8 mouse cellular contexts compared by ENCODE assay signal in the genomic region with DNA sequence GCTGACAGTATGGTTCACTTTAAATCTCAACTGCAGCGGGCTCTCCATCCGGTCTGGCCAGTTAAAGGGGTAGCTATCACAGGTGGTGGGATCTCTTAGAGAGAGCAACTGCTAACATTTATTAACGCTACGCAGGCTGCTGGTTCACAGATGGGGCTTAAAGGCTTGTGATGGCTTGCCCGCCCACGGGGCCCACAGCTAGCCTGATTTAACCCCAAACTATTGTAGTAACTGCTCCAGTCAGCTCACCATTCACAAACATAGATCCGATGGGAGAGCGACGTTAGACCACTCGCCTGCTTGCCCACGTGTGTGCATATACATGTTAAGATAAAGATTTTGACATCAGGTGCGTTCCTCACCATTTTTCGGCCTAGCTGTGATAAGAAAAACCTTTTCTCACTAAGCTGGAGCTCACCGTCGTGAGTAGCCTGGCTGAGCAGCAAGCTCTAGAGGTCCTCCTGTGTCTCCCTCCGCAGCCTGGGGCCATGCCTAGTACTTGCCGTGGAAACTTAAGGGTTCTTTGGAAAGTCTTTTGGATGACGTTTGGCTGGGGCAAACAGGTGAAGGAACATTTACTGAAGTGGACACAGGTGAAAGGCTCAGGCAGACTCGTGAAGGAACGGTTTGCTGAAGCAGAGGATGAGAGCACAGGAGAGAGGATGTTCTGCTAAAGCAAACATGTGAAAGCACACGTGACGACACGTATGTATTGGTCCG. TPM values are rescaled to one million over a fixed set of nuclear protein-coding genes. Genes with fewer than 3 reads are reported as not detected.
DNase-seq lines count a peak whose midpoint lies in the region; ATAC-seq and TF ChIP-seq lines count a peak whose summit lies in the region.

No protein-coding gene starts in this region.

- H3K27me3 ChIP-seq in heart, adult 2 months (ENCODE audit: control insufficient read depth, insufficient read depth, low read length), result no peaks in the 10 kb centered on the region
- H3K27me3 ChIP-seq in E14TG2a.4 (ENCODE audit: insufficient read depth, low read length), result no peaks in the 10 kb centered on the region
- H3K27me3 ChIP-seq in embryonic facial prominence, embryonic 15.5 days, result no peaks in the 10 kb centered on the region
- no peaks in the 10 kb centered on the region for H3K27me3 ChIP-seq in liver, embryonic 14.5 days (ENCODE audit: control insufficient read depth, insufficient read depth, low read length)

- H3K79me2 ChIP-seq in heart, adult 2 months (replicated peaks; ENCODE audit: control insufficient read depth, insufficient read depth, low read length), result peaks cover 5% of the 10 kb centered on the region

- peaks cover 8% of the 10 kb centered on the region for H3K36me3 ChIP-seq in heart, adult 2 months (ENCODE audit: control insufficient read depth, insufficient read depth, low read length)
- H3K36me3 ChIP-seq in E14TG2a.4 (ENCODE audit: insufficient read depth, low read length), result peaks cover 12% of the 10 kb centered on the region; the same call in 1 of the 2 replicates
- H3K36me3 ChIP-seq in embryonic facial prominence, embryonic 15.5 days, result no peaks in the 10 kb centered on the region
- H3K36me3 ChIP-seq in liver, embryonic 14.5 days (replicated peaks; ENCODE audit: control insufficient read depth, insufficient read depth, low read depth), result no peaks in the 10 kb centered on the region

- TF ChIP-seq EP300 in heart, adult 2 months (IDR thresholded peaks at IDR 0.05; ENCODE audit: insufficient read depth, low read depth, low read length), result no peak
- no peak for TF ChIP-seq EP300 in liver, embryonic 14.5 days (IDR thresholded peaks at IDR 0.05; ENCODE audit: low read depth)

- no peaks in the 10 kb centered on the region for H3K9me3 ChIP-seq in E14TG2a.4 (ENCODE audit: low read length)
- H3K9me3 ChIP-seq in embryonic facial prominence, embryonic 15.5 days (replicated peaks), result no peaks in the 10 kb centered on the region
- H3K9me3 ChIP-seq in liver, embryonic 14.5 days (ENCODE audit: control insufficient read depth, low read length), result no peaks in the 10 kb centered on the region

- H3K4me2 ChIP-seq in embryonic facial prominence, embryonic 15.5 days (replicated peaks), result peak overlapping the region; percentile 36; the same call in 1 of the 2 replicates
- H3K4me2 ChIP-seq in liver, embryonic 14.5 days (ENCODE audit: low read depth), result no peak overlapping the region

- WGBS in heart, adult 2 months, result 58% methylated on average over 24 of the region's 24 CpGs
- WGBS in embryonic facial prominence, embryonic 15.5 days, result 50% methylated on average over 24 of the region's 24 CpGs
- 60% methylated on average over 24 of the region's 24 CpGs for WGBS in liver, embryonic 14.5 days (ENCODE audit: insufficient replicate concordance)

- DNase-seq in heart, adult 2 months, result no peak
- no peak for DNase-seq in heart, adult 8-10 months (ENCODE audit: low spot score)
- DNase-seq in liver, embryonic 14.5 days (ENCODE audit: low read depth in 3 of 3, low spot score in 3 of 3), result no peak
- DNase-seq in right cerebral cortex, postnatal 25 days, result no peak
- DNase-seq in spleen, postnatal 4 days (ENCODE audit: low spot score in 2 of 2), result no peak
- no peak for DNase-seq in adrenal gland, adult 18-20 months (ENCODE audit: low spot score in 2 of 2)

- no peak for ATAC-seq in embryonic facial prominence, embryonic 15.5 days (ENCODE audit: insufficient number of reproducible peaks, low FRiP score, low TSS enrichment, low read depth)
- peak; percentile 10; the same call in 1 of the 2 replicates for ATAC-seq in liver, embryonic 14.5 days (ENCODE audit: insufficient read depth)

- peak overlapping the region; percentile 71 for H3K27ac ChIP-seq in heart, adult 2 months
- H3K27ac ChIP-seq in embryonic facial prominence, embryonic 15.5 days (replicated peaks), result 0 out of 2 replicates have a peak overlapping the region, but pooled peaks have one; percentile 63
- no peak overlapping the region for H3K27ac ChIP-seq in liver, embryonic 14.5 days

- peaks cover 33% of the 10 kb centered on the region for H3K4me1 ChIP-seq in heart, adult 2 months (ENCODE audit: control insufficient read depth, insufficient read depth, low read length)
- peaks cover 56% of the 10 kb centered on the region for H3K4me1 ChIP-seq in E14TG2a.4 (replicated peaks; ENCODE audit: low read depth, low read length)
- peaks cover 44% of the 10 kb centered on the region for H3K4me1 ChIP-seq in embryonic facial prominence, embryonic 15.5 days
- peaks cover 0 to 17% of the 10 kb centered on the region in 2 experiments; a peak in 3 of 4 replicates for H3K4me1 ChIP-seq in liver, embryonic 14.5 days (replicated peaks; ENCODE audit: control insufficient read depth in 2 of 2, insufficient read depth in 2 of 2, low read length in 1 of 2)

- intact Hi-C loops in heart, adult 2 months (cut with DNase I), result no loop called here

- no peak for TF ChIP-seq POLR2A in heart, adult 2 months (IDR thresholded peaks at IDR 0.05; ENCODE audit: insufficient read depth, low read depth, low read length)

- H3K9ac ChIP-seq in heart, adult 2 months (ENCODE audit: low read depth, low read length), result peak overlapping the region; percentile 54
- H3K9ac ChIP-seq in embryonic facial prominence, embryonic 15.5 days, result no peak overlapping the region
- H3K9ac ChIP-seq in liver, embryonic 14.5 days (replicated peaks), result no peak overlapping the region

- no peak for TF ChIP-seq CTCF in heart, adult 2 months (IDR thresholded peaks at IDR 0.05)
- no peak for TF ChIP-seq CTCF in E14TG2a.4 (conservative IDR thresholded peaks at IDR 0.05; ENCODE audit: low read length)
- TF ChIP-seq CTCF in liver, embryonic 14.5 days (IDR thresholded peaks at IDR 0.05; ENCODE audit: low read depth), result no peak

- H3K4me3 ChIP-seq in heart, adult 2 months, result peak overlapping the region; percentile 40
- H3K4me3 ChIP-seq in E14TG2a.4 (replicated peaks; ENCODE audit: low read length), result peak overlapping the region; percentile 63
- no peak overlapping the region for H3K4me3 ChIP-seq in embryonic facial prominence, embryonic 15.5 days (replicated peaks)
- H3K4me3 ChIP-seq in liver, embryonic 14.5 days (ENCODE audit: insufficient read depth in 1 of 2, low read depth in 2 of 2, low read length in 2 of 2), result no peak overlapping the region

RNA-seq across cellular contexts. Expression of a gene that starts 13.8 kb away (rescaled TPM):
- total RNA-seq in heart, adult 2 months (2021), result 100 to 1,000 TPM; 134 to 135 TPM
- 69.4 and 121 TPM in 2 replicates for polyA plus RNA-seq in heart, adult 2 months (2012; rRNA removed)
- total RNA-seq in heart, adult 8-10 months (2022), result 100 to 1,000 TPM; 131 to 151 (median 141) TPM
- 20.3 and 21.0 TPM in 2 replicates for polyA plus RNA-seq in embryonic facial prominence, embryonic 15.5 days (2015; fragmentation: Nextera tagmentation; extraction: Ambion mirVana)
- 5.7 and 8.6 TPM in 2 replicates for polyA plus RNA-seq in liver, embryonic 14.5 days (2012; rRNA removed)
- polyA plus RNA-seq in liver, embryonic 14.5 days (2014; fragmentation: Nextera tagmentation; extraction: Ambion mirVana), result 7.9 and 10.8 TPM in 2 replicates
- total RNA-seq in adrenal gland, adult 18-20 months (2021), result 10 to 100 TPM; 39.2 to 44.8 TPM

Comparison
In these comparisons a context has a peak if more than half of its experiments do, and no peak if none do; other contexts are left out.
1. H3K4me3 ChIP-seq: peak in heart, adult 2 months (single experiment) and E14TG2a.4 (single experiment); none in embryonic facial prominence, embryonic 15.5 days (single experiment) and liver, embryonic 14.5 days (0 of 2).